Mouse (Mus musculus) myocyte (in vitro differentiated cells): Measurements from ENCODE around the gene Abcc4.

Source experiments
- CEBPB ChIP-seq: IDR thresholded peaks from 2 replicates; pipeline ENCODE4 v1.6.1; 2011; ENCODE audit warnings: mild to moderate bottlenecking, moderate library complexity; ENCODE audit not compliant: poor library complexity, insufficient read depth, severe bottlenecking
- E2F4 ChIP-seq: IDR thresholded peaks from one replicate; pipeline ENCODE4 v1.6.1; 2011; ENCODE audit warnings: mild to moderate bottlenecking, control low read depth, moderate library complexity; ENCODE audit not compliant: insufficient read depth
- MAX ChIP-seq: IDR thresholded peaks from one replicate; pipeline ENCODE4 v1.6.1; 2011; ENCODE audit warnings: low read depth, mild to moderate bottlenecking, control low read depth
- POLR2A ChIP-seq: IDR thresholded peaks from one replicate; pipeline ENCODE4 v1.6.1; 2011; ENCODE audit warnings: low read depth, mild to moderate bottlenecking, control low read depth, moderate library complexity; ENCODE audit not compliant: insufficient read length
- POLR2AphosphoS2 ChIP-seq: IDR thresholded peaks from one replicate; pipeline ENCODE4 v1.6.1; 2011; ENCODE audit warnings: low read depth, control low read depth; ENCODE audit not compliant: insufficient read length
- REST ChIP-seq: IDR thresholded peaks from one replicate; pipeline ENCODE4 v1.6.1; 2011; ENCODE audit warnings: mild to moderate bottlenecking, control low read depth, moderate library complexity; ENCODE audit not compliant: insufficient read depth, insufficient read length
- TCF12 ChIP-seq: IDR thresholded peaks from one replicate; pipeline ENCODE4 v1.6.1; 2011; ENCODE audit warnings: mild to moderate bottlenecking, control low read depth; ENCODE audit not compliant: poor library complexity, insufficient read depth, severe bottlenecking
- TCF3 ChIP-seq: IDR thresholded peaks from one replicate; pipeline ENCODE4 v1.6.1; 2011; ENCODE audit warnings: low read depth, control low read depth; ENCODE audit not compliant: insufficient read length
- USF1 ChIP-seq: IDR thresholded peaks from one replicate; pipeline ENCODE4 v1.6.1; 2011; ENCODE audit warnings: low read depth, mild to moderate bottlenecking, control low read depth, moderate library complexity

- no peak for TF ChIP-seq USF1
- no peak for TF ChIP-seq E2F4
- TF ChIP-seq TCF3 = no peak
- no peak for TF ChIP-seq POLR2A
- no peak for TF ChIP-seq POLR2AphosphoS2
- no peak for TF ChIP-seq MAX
- no peak for TF ChIP-seq CEBPB
- TF ChIP-seq TCF12 = no peak
- no peak for TF ChIP-seq REST
Measured at GRCm38 (mm10) chr14:118565696-118566095, 140.3 kb downstream of the Abcc4 start.
